Mouse (Mus musculus) midbrain, embryonic 12.5 days (tissue): ENCODE results near the gene Rcl1. TPM values are rescaled to one million over a fixed set of nuclear protein-coding genes. Genes with fewer than 3 reads are reported as not detected.

Experiments used
- ATAC-seq: fragments of 200-750 bp; cut with Nextera tagmentation; 2 replicates; pipeline ENCODE4 v1.8.0; 2017; ENCODE audit warnings: low read depth, moderate TSS enrichment, moderate library complexity; ENCODE audit not compliant: low FRiP score
- H3K27ac ChIP-seq: fragments of 300-500 bp; sonication (generic); replicated peaks from 2 replicates; pipeline ENCODE4 v1.5.1; 2016; ENCODE audit warnings: mild to moderate bottlenecking
- H3K27me3 ChIP-seq: fragments of 300-500 bp; sonication (generic); 2 replicates; pipeline ENCODE4 v1.6.1; 2016; ENCODE audit warnings: mild to moderate bottlenecking
- H3K36me3 ChIP-seq: fragments of 300-500 bp; sonication (generic); 2 replicates; pipeline ENCODE4 v1.6.1; 2016
- H3K4me1 ChIP-seq: fragments of 300-500 bp; sonication (generic); 2 replicates; pipeline ENCODE4 v1.6.1; 2016
- H3K4me2 ChIP-seq: fragments of 300-500 bp; sonication (generic); replicated peaks from 2 replicates; pipeline ENCODE4 v1.6.1; 2016; ENCODE audit warnings: mild to moderate bottlenecking, moderate library complexity
- H3K4me3 ChIP-seq: fragments of 300-500 bp; sonication (generic); 2 replicates; pipeline ENCODE4 v1.5.1; 2016; ENCODE audit warnings: mild to moderate bottlenecking
- H3K9ac ChIP-seq: fragments of 300-500 bp; sonication (generic); replicated peaks from 2 replicates; pipeline ENCODE4 v1.6.1; 2016; ENCODE audit warnings: mild to moderate bottlenecking, moderate library complexity
- H3K9me3 ChIP-seq: fragments of 300-500 bp; sonication (generic); 2 replicates; pipeline ENCODE4 v1.6.1; 2016; ENCODE audit warnings: mild to moderate bottlenecking
- WGBS: fragments of 180-500 bp; shearing (Covaris S2); methylation state at CpG from one replicate; pipeline ENCODE4 v1.1.7; 2016; 5-methylcytosine and 5-hydroxymethylcytosine counted together
- polyA plus RNA-seq: library from polyadenylated mRNA; unstranded; fragments of >200 nt; fragmentation: Nextera tagmentation; extraction: Ambion mirVana; gene quantifications from 2 replicates; pipeline ENCODE4 v1.2.1, GENCODE M21; 2016

The Rcl1 gene
- 35.3 and 41.0 TPM in 2 replicates for polyA plus RNA-seq

- Histone ChIP-seq H3K9ac (peak within 1 kb of the TSS; percentile 72), H3K27ac (peak within 1 kb of the TSS; percentile 75), H3K36me3 (no peaks in the 10 kb centered on the region; the same call in 1 of the 2 replicates), H3K9me3 (no peaks in the 10 kb centered on the region), H3K4me1 (peaks cover 14% of the 10 kb centered on the region), H3K4me3 (peak within 1 kb of the TSS; percentile 89), H3K4me2 (peak within 1 kb of the TSS; percentile 81), H3K27me3 (peaks cover 5% of the 10 kb centered on the region)
- WGBS: under 1% methylated on average over 57 of the region's 58 CpGs
- ATAC-seq: peak; percentile 100
Observed at GRCm38 (mm10) chr19:29100874-29101542, at the start of gene Rcl1. Gene Rcl1 (plus strand): TSS chr19:29101375.

- no peaks in the 10 kb centered on the region for H3K9me3 ChIP-seq
- no peak overlapping the region for H3K4me3 ChIP-seq
- no peak overlapping the region for H3K27ac ChIP-seq
- no peak overlapping the region for H3K4me2 ChIP-seq
- peaks cover 3% of the 10 kb centered on the region; the same call in 1 of the 2 replicates for H3K4me1 ChIP-seq
- no peak overlapping the region for H3K9ac ChIP-seq
- ATAC-seq: no peak
- WGBS: 86% methylated on average over 12 of the region's 12 CpGs
- no peaks in the 10 kb centered on the region for H3K27me3 ChIP-seq
- H3K36me3 ChIP-seq: no peaks in the 10 kb centered on the region
Observed at GRCm38 (mm10) chr19:29052786-29053185, 48.4 kb upstream of the Rcl1 start.

- no peaks in the 10 kb centered on the region for H3K4me1 ChIP-seq
- no peaks in the 10 kb centered on the region for H3K27me3 ChIP-seq
- no peak overlapping the region for H3K9ac ChIP-seq
- 80% methylated on average over 6 of the region's 6 CpGs for WGBS
- no peak overlapping the region for H3K27ac ChIP-seq
- no peak for ATAC-seq
- H3K9me3 ChIP-seq: no peaks in the 10 kb centered on the region
- H3K36me3 ChIP-seq: no peaks in the 10 kb centered on the region
- no peak overlapping the region for H3K4me2 ChIP-seq
- H3K4me3 ChIP-seq: no peak overlapping the region
Observed at GRCm38 (mm10) chr19:29054594-29054993, 46.6 kb upstream of the Rcl1 start.

- peaks cover 4% of the 10 kb centered on the region; the same call in 1 of the 2 replicates for H3K4me1 ChIP-seq
- H3K27ac ChIP-seq: no peak overlapping the region
- WGBS: 91% methylated on average over 4 of the region's 4 CpGs
- no peak for ATAC-seq
- H3K9ac ChIP-seq: no peak overlapping the region
- no peak overlapping the region for H3K4me2 ChIP-seq
- H3K4me3 ChIP-seq: no peak overlapping the region
- no peaks in the 10 kb centered on the region for H3K36me3 ChIP-seq
- H3K27me3 ChIP-seq: no peaks in the 10 kb centered on the region
- H3K9me3 ChIP-seq: no peaks in the 10 kb centered on the region
Observed at GRCm38 (mm10) chr19:29055469-29055868, 45.7 kb upstream of the Rcl1 start.

GRCm38 (mm10) chr19:29058741-29059140 lies 42.4 kb upstream of the Rcl1 start:
- Histone ChIP-seq H3K9ac (no peak overlapping the region), H3K9me3 (no peaks in the 10 kb centered on the region), H3K27me3 (no peaks in the 10 kb centered on the region), H3K4me3 (no peak overlapping the region), H3K4me1 (peaks cover 4% of the 10 kb centered on the region; the same call in 1 of the 2 replicates), H3K36me3 (no peaks in the 10 kb centered on the region), H3K4me2 (no peak overlapping the region), H3K27ac (no peak overlapping the region)
- 88% methylated on average over 5 of the region's 5 CpGs for WGBS
- ATAC-seq: no peak

GRCm38 (mm10) chr19:29059688-29060087 lies 41.5 kb upstream of the Rcl1 start:
- Histone ChIP-seq H3K9me3 (no peaks in the 10 kb centered on the region), H3K9ac (no peak overlapping the region), H3K4me1 (peaks cover 4% of the 10 kb centered on the region; the same call in 1 of the 2 replicates), H3K27me3 (no peaks in the 10 kb centered on the region), H3K27ac (no peak overlapping the region), H3K4me3 (no peak overlapping the region), H3K36me3 (no peaks in the 10 kb centered on the region), H3K4me2 (no peak overlapping the region)
- no peak for ATAC-seq
- 85% methylated on average over 2 of the region's 2 CpGs for WGBS

GRCm38 (mm10) chr19:29060299-29060698 lies 40.9 kb upstream of the Rcl1 start:
- H3K9ac ChIP-seq: no peak overlapping the region
- 8% methylated on average over 6 of the region's 6 CpGs for WGBS
- no peaks in the 10 kb centered on the region for H3K9me3 ChIP-seq
- H3K4me2 ChIP-seq: no peak overlapping the region
- H3K36me3 ChIP-seq: no peaks in the 10 kb centered on the region
- H3K4me3 ChIP-seq: no peak overlapping the region
- H3K27ac ChIP-seq: no peak overlapping the region
- H3K4me1 ChIP-seq: peaks cover 4% of the 10 kb centered on the region; the same call in 1 of the 2 replicates
- no peaks in the 10 kb centered on the region for H3K27me3 ChIP-seq
- ATAC-seq: no peak

- no peak for ATAC-seq
Observed at GRCm38 (mm10) chr19:29063009-29063408, 38.2 kb upstream of the Rcl1 start.

GRCm38 (mm10) chr19:29063577-29064363 lies 37.4 kb upstream of the Rcl1 start:
- WGBS: 18% methylated on average over 18 of the region's 18 CpGs
- Histone ChIP-seq H3K27ac (no peak overlapping the region), H3K9me3 (no peaks in the 10 kb centered on the region), H3K27me3 (no peaks in the 10 kb centered on the region), H3K4me2 (peak overlapping the region; percentile 38), H3K9ac (no peak overlapping the region), H3K36me3 (no peaks in the 10 kb centered on the region), H3K4me3 (no peak overlapping the region), H3K4me1 (peaks cover 4% of the 10 kb centered on the region)
- peak; percentile 79 for ATAC-seq

More at GRCm38 (mm10) chr19:29063009-29063408, 38.2 kb upstream of the Rcl1 start:
- Histone ChIP-seq H3K9me3 (no peaks in the 10 kb centered on the region), H3K36me3 (no peaks in the 10 kb centered on the region), H3K4me2 (no peak overlapping the region), H3K4me1 (peaks cover 4% of the 10 kb centered on the region), H3K27ac (no peak overlapping the region), H3K4me3 (no peak overlapping the region), H3K9ac (no peak overlapping the region), H3K27me3 (no peaks in the 10 kb centered on the region)
- WGBS: 75% methylated on average over 5 of the region's 5 CpGs

GRCm38 (mm10) chr19:29064451-29065102 lies 36.6 kb upstream of the Rcl1 start:
- no peaks in the 10 kb centered on the region for H3K9me3 ChIP-seq
- H3K27ac ChIP-seq: no peak overlapping the region
- WGBS: 70% methylated on average over 9 of the region's 9 CpGs
- no peak overlapping the region for H3K4me3 ChIP-seq
- no peak overlapping the region for H3K4me2 ChIP-seq
- H3K4me1 ChIP-seq: peaks cover 4% of the 10 kb centered on the region
- 0 out of 2 replicates have a peak, but pooled peaks have one; percentile 20 for ATAC-seq
- no peaks in the 10 kb centered on the region for H3K27me3 ChIP-seq
- H3K36me3 ChIP-seq: no peaks in the 10 kb centered on the region
- no peak overlapping the region for H3K9ac ChIP-seq

GRCm38 (mm10) chr19:29066981-29067471 lies 34.1 kb upstream of the Rcl1 start:
- no peak for ATAC-seq
- H3K36me3 ChIP-seq: no peaks in the 10 kb centered on the region
- H3K27me3 ChIP-seq: no peaks in the 10 kb centered on the region
- H3K27ac ChIP-seq: no peak overlapping the region
- WGBS: 21% methylated on average over 11 of the region's 11 CpGs
- no peaks in the 10 kb centered on the region; the same call in 1 of the 2 replicates for H3K4me1 ChIP-seq
- H3K9me3 ChIP-seq: no peaks in the 10 kb centered on the region
- peak overlapping the region; percentile 23; the same call in 1 of the 2 replicates for H3K4me3 ChIP-seq
- no peak overlapping the region; the same call in 1 of the 2 replicates for H3K9ac ChIP-seq
- H3K4me2 ChIP-seq: peak overlapping the region; percentile 37
